ENCODE assay signal across 23 mouse cellular contexts in the genomic region with DNA sequence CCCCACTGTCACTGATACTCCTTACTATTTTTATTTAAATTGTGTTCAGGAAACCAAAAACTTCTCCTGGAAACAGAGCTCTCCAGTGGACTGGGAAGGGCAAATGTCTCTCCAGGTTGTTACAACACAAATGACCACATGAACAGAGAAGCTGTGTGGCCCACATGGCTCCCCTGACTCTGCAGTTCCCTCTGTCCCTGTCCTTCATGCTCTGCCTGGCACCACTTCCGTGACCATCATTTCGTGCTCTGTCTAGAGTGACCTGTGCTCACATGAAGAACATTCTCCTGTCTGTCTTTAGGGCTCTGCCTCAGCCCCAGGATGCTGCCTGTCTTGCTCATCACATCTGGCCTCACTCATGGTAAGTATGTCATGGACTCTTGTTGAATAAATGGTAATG.
"Had no signal": no experiment of that assay in that cellular context is flagged by ENCODE, and none has a peak within 500 bp of the region (broad histone marks: within the 10 kb centered on the region; RNA-seq: fewer than 3 reads in every experiment).

No protein-coding gene starts in this region.

- H3K4me2 ChIP-seq: liver, embryonic 15.5 days; lung, embryonic 15.5 days; midbrain, embryonic 12.5 days; neural tube, embryonic 13.5 days; neural tube, embryonic 15.5 days; stomach, embryonic 15.5 days had no signal

- H3K9ac ChIP-seq: liver, embryonic 15.5 days; liver, postnatal 0 days; lung, embryonic 15.5 days; midbrain, embryonic 12.5 days; neural tube, embryonic 13.5 days; neural tube, embryonic 15.5 days; stomach, embryonic 15.5 days had no signal

- H3K9me3 ChIP-seq: liver, embryonic 15.5 days; lung, embryonic 15.5 days; midbrain, embryonic 10.5 days; midbrain, embryonic 12.5 days; neural tube, embryonic 13.5 days; neural tube, embryonic 15.5 days; stomach, embryonic 15.5 days had no signal

- H3K27me3 ChIP-seq: liver, embryonic 15.5 days; lung, embryonic 15.5 days; midbrain, embryonic 12.5 days; neural tube, embryonic 13.5 days; neural tube, embryonic 15.5 days; stomach, embryonic 15.5 days had no signal

- H3K36me3 ChIP-seq: liver, embryonic 15.5 days; lung, embryonic 15.5 days; midbrain, embryonic 10.5 days; midbrain, embryonic 12.5 days; neural tube, embryonic 13.5 days; neural tube, embryonic 15.5 days; stomach, embryonic 15.5 days had no signal

- ATAC-seq: liver, postnatal 0 days; lung, postnatal 0 days; midbrain, embryonic 16.5 days had no signal

- H3K4me1 ChIP-seq: liver, embryonic 15.5 days; lung, embryonic 15.5 days; midbrain, embryonic 10.5 days; midbrain, embryonic 12.5 days; neural tube, embryonic 13.5 days; neural tube, embryonic 15.5 days; stomach, embryonic 15.5 days had no signal

- H3K4me3 ChIP-seq: liver, embryonic 15.5 days; lung, embryonic 15.5 days; midbrain, embryonic 10.5 days; midbrain, embryonic 12.5 days; myocyte; neural tube, embryonic 13.5 days; neural tube, embryonic 15.5 days; stomach, embryonic 15.5 days had no signal

- DNase-seq: liver, postnatal 0 days; lung, adult 2 months; lung, postnatal 14 days; lung, postnatal 36 days; midbrain, embryonic 14.5 days; retina, postnatal 1 day; right cerebral cortex, adult 18-20 months; right cerebral cortex, postnatal 25 days; right cerebral cortex, postnatal 4 days; thymus, adult 18-20 months; thymus, postnatal 25 days; thymus, postnatal 4 days had no signal

- H3K27ac ChIP-seq: liver, embryonic 15.5 days; lung, embryonic 15.5 days; macrophage; midbrain, embryonic 10.5 days; midbrain, embryonic 12.5 days; neural tube, embryonic 13.5 days; neural tube, embryonic 15.5 days; stomach, embryonic 15.5 days had no signal
